Mouse (Mus musculus) thymus, adult 18-20 months (tissue): ENCODE results near the gene Gorasp2.

Source experiments
- DNase-seq, 2 experiments: peaks; one replicate each; pipeline ENCODE4 v3.0.0; 2022; ENCODE audit warnings: mixed read lengths in 2 of 2

Gorasp2 gene

DNA sequence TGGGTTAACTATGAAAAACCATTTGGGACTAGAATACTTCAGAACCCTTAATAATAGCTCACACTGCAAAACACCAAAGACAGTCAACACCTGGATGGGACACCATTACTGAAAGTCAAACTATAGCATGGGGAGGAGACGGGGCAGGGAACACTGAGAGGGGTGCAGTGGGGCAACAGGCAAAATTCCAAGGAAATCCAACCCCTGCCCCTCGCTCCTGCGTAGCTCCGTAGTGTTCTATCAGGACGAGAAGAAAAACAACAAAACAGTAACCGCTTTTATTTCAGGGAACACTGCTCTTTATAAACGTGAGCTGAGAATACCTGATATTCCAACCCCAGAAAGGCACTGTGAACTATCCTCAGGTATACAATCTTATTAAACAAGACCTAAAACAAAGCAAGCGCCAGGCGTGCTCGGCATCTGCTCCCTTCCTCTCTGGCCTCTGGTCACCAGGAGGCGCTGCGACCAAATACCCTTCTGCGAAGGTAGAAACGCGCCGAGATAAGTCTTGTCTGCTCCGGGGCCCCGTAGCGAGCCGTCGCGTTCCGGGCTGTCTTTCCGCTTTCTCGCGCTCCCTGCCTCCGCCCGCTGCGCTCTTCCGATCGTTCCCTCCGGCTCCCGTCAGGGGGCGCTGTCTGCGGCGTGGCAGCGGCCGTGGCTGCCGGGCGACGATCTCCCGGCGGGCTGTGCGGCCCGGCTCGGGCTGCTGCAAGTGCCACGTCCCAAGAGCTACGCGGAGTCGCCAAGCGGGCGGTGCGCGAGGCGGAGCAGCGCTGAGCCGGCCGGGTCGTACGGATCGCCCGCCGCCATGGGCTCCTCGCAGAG, at the start of gene Gorasp2:
TSS of gene Gorasp2 (plus strand) at position 690 of the 828 bp plus-strand sequence.
- DNase-seq: peak; percentile 90 to 92

DNA sequence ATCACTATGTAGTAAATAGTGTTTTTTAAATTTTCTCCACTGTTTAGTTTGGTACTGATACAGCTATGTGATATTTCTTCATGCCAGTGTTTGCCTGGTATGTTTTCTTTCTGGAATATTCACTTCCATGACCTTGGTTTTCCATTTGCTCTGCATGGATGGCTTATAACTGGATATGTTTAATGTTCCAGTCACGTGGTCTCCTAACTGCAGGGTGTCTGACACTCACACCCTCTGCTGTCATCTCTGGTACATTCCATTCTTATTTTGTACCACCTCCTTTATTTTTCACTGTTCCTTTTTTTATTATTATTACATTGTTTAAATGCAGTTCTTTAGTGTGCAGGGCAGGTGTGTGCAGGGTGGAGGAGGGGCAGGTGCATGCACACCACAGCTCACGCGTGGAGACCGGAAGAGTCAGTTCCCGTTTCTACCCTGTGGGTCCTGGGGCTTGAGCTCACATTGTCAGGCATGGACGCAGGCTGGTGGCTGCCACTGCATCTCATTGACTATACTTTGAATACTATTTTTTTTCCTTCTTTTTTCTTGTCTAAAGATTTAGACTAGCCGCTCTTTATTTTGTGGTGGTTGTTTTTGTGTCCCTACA, 46.5 kb upstream of the Gorasp2 start:
- DNase-seq: peak in 1 of 2 experiments; percentile 14

GRCm38 (mm10) chr2:70616076-70616475, 45.3 kb upstream of the Gorasp2 start:
- no peak for DNase-seq

GRCm38 (mm10) chr2:70616617-70617016, 44.8 kb upstream of the Gorasp2 start:
- no peak for DNase-seq

- no peak for DNase-seq
Measured at GRCm38 (mm10) chr2:70619232-70619835, 42.0 kb upstream of the Gorasp2 start.

DNA sequence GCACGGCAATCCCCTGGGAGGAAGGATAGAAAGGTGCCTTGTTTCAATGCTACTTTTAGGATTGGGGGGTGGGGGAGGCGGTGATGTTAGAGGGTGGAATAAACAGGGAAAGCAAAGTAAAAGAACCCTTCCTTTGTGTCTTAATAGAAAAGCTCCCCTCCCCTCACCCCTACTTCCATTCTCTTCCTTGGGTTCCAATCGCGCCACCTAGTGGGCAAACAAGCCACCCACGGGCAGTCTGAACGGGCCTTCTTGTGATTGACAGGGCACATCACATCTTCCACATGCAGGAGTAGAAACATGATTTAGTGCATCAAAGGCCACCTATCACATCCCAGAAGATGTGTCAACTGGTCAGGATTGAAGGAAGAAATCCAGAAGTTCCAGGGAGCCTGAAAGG, 41.2 kb upstream of the Gorasp2 start:
- peak; percentile 8 to 11 for DNase-seq

DNA sequence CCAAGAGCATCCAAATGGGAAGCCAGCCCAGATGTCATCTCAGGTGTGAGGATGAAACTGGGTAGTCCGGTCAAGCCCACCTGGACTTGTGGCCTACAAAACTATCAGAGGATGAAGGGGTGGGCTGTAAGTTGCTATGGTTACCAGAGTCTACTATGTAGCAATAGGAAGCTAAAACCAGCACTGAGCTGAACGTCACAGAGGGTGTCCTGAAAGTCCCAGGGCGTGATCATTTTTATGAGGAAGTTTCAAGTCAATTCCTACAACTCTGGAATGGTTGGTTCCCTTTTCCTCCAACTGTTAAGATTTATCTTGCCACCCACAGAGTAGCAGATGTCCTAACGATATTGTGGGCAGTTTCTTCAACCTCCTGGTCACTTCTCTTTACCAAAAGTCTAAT, 39.1 kb upstream of the Gorasp2 start:
- DNase-seq: no peak

DNA sequence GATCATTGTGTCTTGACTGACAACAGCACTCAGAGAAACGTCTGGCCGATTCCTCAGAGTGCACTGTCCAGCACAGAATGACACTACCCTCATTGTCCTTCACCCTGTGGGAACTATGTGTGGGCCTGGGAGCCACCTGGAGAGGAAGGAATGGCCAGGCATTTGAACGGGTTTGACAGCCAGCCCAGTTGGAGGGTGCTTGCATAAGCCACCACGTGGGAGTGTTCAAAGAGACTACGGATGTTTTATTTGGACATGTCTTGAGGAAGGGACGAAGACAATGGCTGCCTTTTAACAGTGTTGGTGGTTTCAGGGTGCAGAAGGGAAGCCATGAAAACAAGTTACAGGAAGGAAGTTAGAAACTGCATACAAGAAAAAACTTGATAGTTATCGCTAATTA, 35.6 kb upstream of the Gorasp2 start:
- DNase-seq: no peak

- DNase-seq: no peak
Measured at GRCm38 (mm10) chr2:70628397-70628796, 33.0 kb upstream of the Gorasp2 start.

GRCm38 (mm10) chr2:70629339-70629761, 32.0 kb upstream of the Gorasp2 start:
- DNase-seq: no peak

GRCm38 (mm10) chr2:70629921-70630320, 31.5 kb upstream of the Gorasp2 start:
- no peak for DNase-seq

DNA sequence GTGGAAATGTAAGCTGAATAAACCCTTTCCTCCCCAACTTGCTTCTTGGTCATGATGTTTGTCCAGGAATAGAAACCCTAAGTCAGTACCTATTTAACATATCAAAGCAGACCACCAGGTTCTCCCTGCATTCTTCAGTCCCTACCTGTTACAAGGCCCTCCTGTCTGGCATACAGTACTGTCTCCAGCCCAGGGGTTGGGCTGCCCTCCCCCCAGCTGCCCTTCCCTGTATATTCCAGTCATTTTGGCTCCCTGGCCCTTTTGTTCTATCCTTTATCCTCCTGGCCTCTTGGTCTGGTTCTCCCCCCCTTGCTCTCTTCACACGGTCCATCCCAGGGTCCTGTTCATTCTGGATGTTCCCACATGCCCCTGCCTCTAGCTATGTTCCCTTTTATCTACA, 30.1 kb upstream of the Gorasp2 start:
- DNase-seq: no peak

DNA sequence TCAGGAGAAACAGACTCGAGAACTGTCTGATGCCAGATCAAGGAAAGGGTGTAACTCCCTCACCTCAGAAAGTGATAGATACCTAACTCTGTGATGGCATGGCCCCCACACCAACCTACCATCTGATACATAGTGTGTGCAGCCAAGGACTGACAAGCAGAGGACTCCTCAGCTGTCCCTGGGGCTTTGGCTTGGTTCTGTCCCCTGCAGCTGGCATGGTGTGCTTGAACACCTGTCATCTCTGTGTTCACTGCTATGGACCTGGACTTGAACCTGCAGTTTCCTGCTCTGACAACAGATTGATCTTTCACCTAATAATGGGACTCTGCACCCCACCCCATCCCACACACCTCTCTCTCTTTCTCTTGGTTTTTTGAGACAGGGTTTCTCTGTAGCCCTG, 29.0 kb upstream of the Gorasp2 start:
- no peak for DNase-seq

DNA sequence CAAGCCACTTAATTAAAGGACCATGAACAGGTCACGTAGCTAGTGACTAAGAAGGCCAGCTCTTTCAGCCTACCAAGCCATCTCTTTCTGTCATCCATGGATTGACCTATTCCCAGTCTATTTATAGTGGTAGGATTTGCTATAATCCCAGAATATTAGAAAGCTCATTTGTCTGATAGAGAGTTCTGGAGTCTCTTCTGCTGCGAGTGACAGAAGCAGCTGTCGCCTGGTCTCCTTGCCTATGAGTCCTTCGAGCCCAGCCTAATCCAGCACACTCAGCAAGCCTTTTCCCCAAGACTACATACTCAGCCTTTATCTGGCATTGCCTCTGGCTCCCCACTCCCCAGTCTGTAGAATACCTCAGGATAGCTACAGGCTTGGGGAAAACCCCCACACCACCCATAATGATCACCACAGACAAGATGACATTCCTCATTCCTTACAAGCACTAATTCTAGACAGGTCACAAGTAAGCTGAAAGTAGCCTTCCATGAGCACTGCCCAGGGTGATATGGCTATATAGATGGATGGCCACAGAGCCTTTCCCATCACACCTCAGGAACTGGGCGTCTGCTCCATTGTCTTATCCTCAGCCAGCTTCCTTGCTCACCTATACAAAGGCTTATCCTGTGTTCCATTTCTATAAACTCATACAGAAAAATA, 27.2 kb upstream of the Gorasp2 start:
- DNase-seq: no peak

- no peak for DNase-seq
Measured at GRCm38 (mm10) chr2:70640968-70641367, 20.4 kb upstream of the Gorasp2 start.

GRCm38 (mm10) chr2:70642971-70643565, 18.3 kb upstream of the Gorasp2 start:
- DNase-seq: no peak

DNA sequence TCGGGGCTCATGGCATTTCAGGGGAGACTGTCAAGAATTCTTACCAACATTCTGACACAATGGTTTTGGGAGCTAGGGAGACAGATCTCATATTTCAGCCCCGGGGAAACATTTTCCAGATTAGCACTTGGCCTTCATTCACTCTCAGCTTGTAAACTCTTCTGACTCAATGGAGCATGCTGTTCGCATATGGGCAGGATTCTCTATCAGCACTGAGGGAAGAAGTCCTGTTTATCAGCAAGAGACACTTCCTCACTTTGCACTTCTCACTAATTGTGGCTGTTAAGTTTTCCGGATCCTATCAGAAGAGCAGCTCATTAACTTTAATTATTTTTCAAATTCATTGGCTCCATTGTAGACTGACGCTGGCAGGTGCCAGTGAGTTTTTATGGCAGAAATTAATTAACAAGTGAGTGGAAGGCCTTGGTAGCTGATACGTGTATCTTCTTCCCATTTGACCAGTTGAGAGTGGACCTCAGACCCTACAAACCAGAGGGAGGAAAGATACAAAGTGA, 16.1 kb upstream of the Gorasp2 start:
- no peak for DNase-seq

GRCm38 (mm10) chr2:70647681-70648080, 13.7 kb upstream of the Gorasp2 start:
- DNase-seq: no peak

GRCm38 (mm10) chr2:70648271-70648670, 13.1 kb upstream of the Gorasp2 start:
- DNase-seq: no peak

- DNase-seq: no peak
Measured at GRCm38 (mm10) chr2:70649471-70649870, 11.9 kb upstream of the Gorasp2 start.

- no peak for DNase-seq
Measured at GRCm38 (mm10) chr2:70651820-70652219, 9.6 kb upstream of the Gorasp2 start.

DNA sequence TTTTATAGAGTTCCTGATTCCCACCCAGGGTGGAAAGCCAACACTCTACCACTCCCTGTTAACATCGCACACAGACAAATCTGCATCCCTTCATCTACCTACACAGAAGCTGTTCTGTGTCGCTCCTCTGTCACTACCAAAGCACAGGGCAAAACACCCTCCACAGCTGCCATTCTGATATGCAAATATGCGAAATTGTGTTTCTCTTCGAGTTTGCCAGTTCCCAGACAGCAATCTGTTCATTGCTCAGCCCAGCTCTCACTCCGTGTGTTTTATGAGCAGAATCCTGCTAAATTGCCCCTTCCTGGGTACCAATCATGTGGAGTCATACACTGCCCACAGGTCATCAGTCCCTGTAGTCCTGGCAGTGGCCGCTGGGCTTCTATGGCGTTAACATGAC, 4.3 kb upstream of the Gorasp2 start:
- no peak for DNase-seq
